Mouse (Mus musculus) MEL-GATA-1-ER (cell line): ENCODE data around the gene Satb2.

Experiments used
- DNase-seq: peaks from one replicate; pipeline ENCODE4 v3.0.0-alpha.2; 2012; ENCODE audit warnings: low read depth; ENCODE audit errors: extremely low read depth

The Satb2 gene

GRCm38 (mm10) chr1:56933821-56934220 lies 44.6 kb downstream of the Satb2 start:
- DNase-seq, result no peak

GRCm38 (mm10) chr1:56930096-56930495 lies 48.4 kb downstream of the Satb2 start:
- no peak for DNase-seq

GRCm38 (mm10) chr1:56928731-56929130 lies 49.7 kb downstream of the Satb2 start:
- no peak for DNase-seq

- no peak for DNase-seq
Observed at GRCm38 (mm10) chr1:56920472-56920871, 58.0 kb downstream of the Satb2 start.

GRCm38 (mm10) chr1:56914279-56914678 lies 64.2 kb downstream of the Satb2 start:
- no peak for DNase-seq

GRCm38 (mm10) chr1:56900706-56901287 lies 77.7 kb downstream of the Satb2 start:
- DNase-seq, result no peak

GRCm38 (mm10) chr1:56900187-56900586 lies 78.3 kb downstream of the Satb2 start:
- DNase-seq, result no peak

- no peak for DNase-seq
Observed at GRCm38 (mm10) chr1:56898606-56899396, 79.6 kb downstream of the Satb2 start.

- DNase-seq, result no peak
Observed at GRCm38 (mm10) chr1:56897492-56898180, 80.8 kb downstream of the Satb2 start.

- no peak for DNase-seq
Observed at GRCm38 (mm10) chr1:56896670-56897069, 81.8 kb downstream of the Satb2 start.

- DNase-seq, result no peak
Observed at GRCm38 (mm10) chr1:56892766-56893165, 85.7 kb downstream of the Satb2 start.

GRCm38 (mm10) chr1:56888939-56889338 lies 89.5 kb downstream of the Satb2 start:
- no peak for DNase-seq

GRCm38 (mm10) chr1:56887524-56887923 lies 90.9 kb downstream of the Satb2 start:
- DNase-seq, result no peak

- DNase-seq, result no peak
Observed at GRCm38 (mm10) chr1:56871485-56871884, 107.0 kb downstream of the Satb2 start.

GRCm38 (mm10) chr1:56865246-56865645 lies 113.2 kb downstream of the Satb2 start:
- DNase-seq, result no peak

- no peak for DNase-seq
Observed at GRCm38 (mm10) chr1:56862799-56863198, 115.7 kb downstream of the Satb2 start.

GRCm38 (mm10) chr1:56857202-56857601 lies 121.2 kb downstream of the Satb2 start:
- no peak for DNase-seq

GRCm38 (mm10) chr1:56850446-56850845 lies 128.0 kb downstream of the Satb2 start:
- DNase-seq, result no peak

GRCm38 (mm10) chr1:56846358-56846757 lies 132.1 kb downstream of the Satb2 start:
- DNase-seq, result no peak

GRCm38 (mm10) chr1:56845523-56846118 lies 132.8 kb downstream of the Satb2 start:
- no peak for DNase-seq

- DNase-seq, result no peak
Observed at GRCm38 (mm10) chr1:56844551-56845330, 133.7 kb downstream of the Satb2 start.
